Comparison of ENCODE assay signal across 28 mouse cellular contexts in the genomic region with DNA sequence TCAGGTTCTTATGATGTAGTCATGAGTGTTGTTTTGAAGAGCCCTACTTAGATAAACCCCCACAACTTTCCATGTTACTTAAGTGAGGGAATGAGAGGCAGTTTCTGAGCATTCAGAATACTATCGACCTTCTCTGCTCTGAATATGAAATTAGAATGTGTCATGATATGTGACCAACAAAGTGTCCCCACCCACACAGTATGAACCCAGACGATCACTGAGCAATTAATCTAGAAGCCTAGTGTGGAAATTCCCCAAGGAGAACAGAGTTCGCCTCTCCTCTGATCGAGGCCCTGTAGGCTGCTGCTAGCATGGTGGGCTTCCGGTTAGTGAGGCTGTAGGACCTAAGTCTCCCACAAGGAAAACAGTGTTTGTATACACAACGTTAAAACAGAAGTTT.
DNase-seq lines count a peak whose midpoint lies in the region; ATAC-seq lines count a peak whose summit lies in the region.
"Had no signal": no experiment of that assay in that cellular context is flagged by ENCODE, and none has a peak within 500 bp of the region (broad histone marks: within the 10 kb centered on the region; RNA-seq: fewer than 3 reads in every experiment).

No protein-coding gene starts in this region.

- no peaks in the 10 kb centered on the region for H3K27me3 ChIP-seq in limb, embryonic 11.5 days (ENCODE audit: control insufficient read depth, insufficient read depth, low read length)
- H3K27me3 ChIP-seq in limb, embryonic 10.5 days (ENCODE audit: low read depth, poor library complexity, severe bottlenecking) = no peaks in the 10 kb centered on the region
- no peaks in the 10 kb centered on the region for H3K27me3 ChIP-seq in liver, embryonic 11.5 days (replicated peaks; ENCODE audit: control insufficient read depth, insufficient read depth, low read length)
- no peaks in the 10 kb centered on the region for H3K27me3 ChIP-seq in forebrain, embryonic 10.5 days (ENCODE audit: poor library complexity, severe bottlenecking)
- H3K27me3 ChIP-seq: embryonic facial prominence, embryonic 13.5 days; heart, embryonic 12.5 days; heart, embryonic 15.5 days; hindbrain, embryonic 13.5 days had no signal

- ATAC-seq in limb, embryonic 11.5 days (ENCODE audit: insufficient number of reproducible peaks, low FRiP score, low TSS enrichment, low read depth) = no peak
- ATAC-seq in liver, embryonic 11.5 days (replicated peaks; ENCODE audit: low FRiP score) = no peak
- ATAC-seq: forebrain, embryonic 14.5 days; forebrain, postnatal 0 days; hindbrain, embryonic 16.5 days; intestine, postnatal 0 days had no signal

- H3K4me2 ChIP-seq in limb, embryonic 11.5 days (ENCODE audit: low read depth, severe bottlenecking) = no peak overlapping the region
- H3K4me2 ChIP-seq in liver, embryonic 11.5 days = no peak overlapping the region
- H3K4me2 ChIP-seq: embryonic facial prominence, embryonic 13.5 days; heart, embryonic 12.5 days; heart, embryonic 15.5 days; hindbrain, embryonic 13.5 days had no signal

- no peaks in the 10 kb centered on the region for H3K9me3 ChIP-seq in limb, embryonic 11.5 days (ENCODE audit: control insufficient read depth, low read length)
- H3K9me3 ChIP-seq in limb, embryonic 10.5 days (replicated peaks) = no peaks in the 10 kb centered on the region
- H3K9me3 ChIP-seq in liver, embryonic 11.5 days (ENCODE audit: control insufficient read depth, low read length) = no peaks in the 10 kb centered on the region
- H3K9me3 ChIP-seq in forebrain, embryonic 10.5 days = no peaks in the 10 kb centered on the region
- H3K9me3 ChIP-seq: embryonic facial prominence, embryonic 10.5 days; embryonic facial prominence, embryonic 13.5 days; heart, embryonic 12.5 days; heart, embryonic 15.5 days; hindbrain, embryonic 10.5 days; hindbrain, embryonic 13.5 days had no signal

- H3K9ac ChIP-seq in limb, embryonic 11.5 days (ENCODE audit: low read length) = no peak overlapping the region
- H3K9ac ChIP-seq in liver, embryonic 11.5 days (ENCODE audit: low read depth, low read length) = no peak overlapping the region
- H3K9ac ChIP-seq: embryonic facial prominence, embryonic 13.5 days; forebrain, postnatal 0 days; heart, embryonic 12.5 days; heart, embryonic 15.5 days; hindbrain, embryonic 13.5 days had no signal

- H3K27ac ChIP-seq in limb, embryonic 11.5 days (replicated peaks; ENCODE audit: low read depth, low read length) = no peak overlapping the region
- H3K27ac ChIP-seq in limb, embryonic 10.5 days = no peak overlapping the region
- no peak overlapping the region for H3K27ac ChIP-seq in liver, embryonic 11.5 days (ENCODE audit: low read depth, low read length)
- no peak overlapping the region for H3K27ac ChIP-seq in forebrain, embryonic 10.5 days
- H3K27ac ChIP-seq: embryonic facial prominence, embryonic 10.5 days; embryonic facial prominence, embryonic 13.5 days; heart, embryonic 15.5 days; hindbrain, embryonic 10.5 days; hindbrain, embryonic 13.5 days had no signal

- H3K4me3 ChIP-seq in limb, embryonic 11.5 days (ENCODE audit: low read depth, low read length) = no peak overlapping the region
- no peak overlapping the region for H3K4me3 ChIP-seq in limb, embryonic 10.5 days
- H3K4me3 ChIP-seq in liver, embryonic 11.5 days (ENCODE audit: low read depth, low read length) = no peak overlapping the region
- no peak overlapping the region for H3K4me3 ChIP-seq in forebrain, embryonic 10.5 days
- H3K4me3 ChIP-seq: embryonic facial prominence, embryonic 10.5 days; embryonic facial prominence, embryonic 13.5 days; heart, embryonic 12.5 days; heart, embryonic 15.5 days; hindbrain, embryonic 10.5 days; hindbrain, embryonic 13.5 days had no signal

- H3K4me1 ChIP-seq in limb, embryonic 11.5 days (ENCODE audit: control insufficient read depth, insufficient read depth, low read length) = no peaks in the 10 kb centered on the region
- peaks cover 6% of the 10 kb centered on the region for H3K4me1 ChIP-seq in limb, embryonic 10.5 days
- H3K4me1 ChIP-seq in liver, embryonic 11.5 days (replicated peaks; ENCODE audit: control insufficient read depth, insufficient read depth, low read length) = no peaks in the 10 kb centered on the region; the same call in 1 of the 2 replicates
- 0 out of 2 replicates have a peak, but pooled peaks cover 3% of the 10 kb centered on the region for H3K4me1 ChIP-seq in forebrain, embryonic 10.5 days
- H3K4me1 ChIP-seq: embryonic facial prominence, embryonic 10.5 days; embryonic facial prominence, embryonic 13.5 days; hindbrain, embryonic 13.5 days had no signal

- no peaks in the 10 kb centered on the region for H3K36me3 ChIP-seq in limb, embryonic 11.5 days (ENCODE audit: control insufficient read depth, insufficient read depth, low read length)
- H3K36me3 ChIP-seq in limb, embryonic 10.5 days = no peaks in the 10 kb centered on the region
- no peaks in the 10 kb centered on the region for H3K36me3 ChIP-seq in liver, embryonic 11.5 days (ENCODE audit: control insufficient read depth, insufficient read depth, low read length)
- no peaks in the 10 kb centered on the region for H3K36me3 ChIP-seq in forebrain, embryonic 10.5 days (replicated peaks)
- H3K36me3 ChIP-seq: heart, embryonic 12.5 days; heart, embryonic 15.5 days; hindbrain, embryonic 10.5 days; hindbrain, embryonic 13.5 days had no signal

- peak; percentile 9 for DNase-seq in limb, embryonic 11.5 days (ENCODE audit: low spot score)
- no peak for DNase-seq in limb, embryonic 10.5 days (ENCODE audit: low spot score)
- peak; percentile 69 for DNase-seq in CD4-positive, CD25-positive, alpha-beta regulatory T cell, adult 2 months (ENCODE audit: low read depth, low spot score)
- DNase-seq in induced T-regulatory cell, adult 2 months (ENCODE audit: low read depth) = peak; percentile 76
- no peak for DNase-seq in gastrocnemius, adult 8-10 months (ENCODE audit: low spot score in 2 of 2)
- no peak for DNase-seq in liver, embryonic 11.5 days (ENCODE audit: low spot score)
- DNase-seq in forebrain, embryonic 10.5 days (ENCODE audit: extremely low spot score, low spot score) = no peak
- DNase-seq: adrenal gland, postnatal 10 days; adrenal gland, postnatal 36 days; cerebellum, adult 2 months; cerebellum, adult 9-11 months; cerebellum, postnatal 25 days; embryo, embryonic 11 days; forebrain, postnatal 0 days; gastrocnemius, postnatal 10 days; gastrocnemius, postnatal 36 days; heart, postnatal 10 days; heart, postnatal 36 days; kidney, adult 2 months had no signal

- 86% methylated on average over 6 of the region's 6 CpGs for WGBS in limb, embryonic 11.5 days
- WGBS in limb, embryonic 10.5 days = 87% methylated on average over 6 of the region's 6 CpGs
- WGBS in liver, embryonic 11.5 days = 88% methylated on average over 6 of the region's 6 CpGs
- 88% methylated on average over 6 of the region's 6 CpGs for WGBS in forebrain, embryonic 10.5 days

Comparison
In these comparisons a context has a peak if more than half of its experiments do, and no peak if none do; other contexts are left out.
1. DNase-seq: peak in limb, embryonic 11.5 days (single experiment), CD4-positive, CD25-positive, alpha-beta regulatory T cell, adult 2 months (single experiment) and induced T-regulatory cell, adult 2 months (single experiment); none in limb, embryonic 10.5 days (single experiment), gastrocnemius, adult 8-10 months (0 of 2), liver, embryonic 11.5 days (single experiment) and forebrain, embryonic 10.5 days (single experiment).